Mouse (Mus musculus): ENCODE data around the gene Fchsd2. TPM values are rescaled to one million over a fixed set of nuclear protein-coding genes. Genes with fewer than 3 reads are reported as not detected.

The Fchsd2 gene
- polyA plus RNA-seq, 1 experiment from 2014 or later, result 20.4 TPM

DNA sequence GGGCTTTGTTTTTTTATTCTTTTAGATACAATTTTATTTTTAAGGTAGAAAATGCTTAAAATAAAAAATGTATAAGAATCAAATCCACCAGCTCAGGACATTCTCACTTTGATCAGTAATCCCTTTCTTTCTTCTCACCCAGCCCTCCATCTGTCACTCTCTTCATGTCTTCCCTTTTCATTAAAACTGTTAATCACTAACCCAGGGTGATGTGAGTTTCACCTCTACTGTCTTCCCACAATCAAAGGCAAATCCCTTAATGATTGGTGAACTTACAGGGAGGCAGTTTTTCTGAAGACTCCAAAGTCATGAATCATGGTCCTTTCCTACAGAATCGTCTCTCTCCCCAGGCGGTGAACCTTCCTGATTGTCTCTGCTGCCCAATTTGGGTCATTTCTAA is 124.1 kb downstream of the Fchsd2 start:
- Histone ChIP-seq H3K4me2 (no peak overlapping the region), H3K4me1 (ENCODE audit: control insufficient read depth, insufficient read depth, low read length) (no peaks in the 10 kb centered on the region), H3K9me3 (replicated peaks; ENCODE audit: control insufficient read depth, low read length) (no peaks in the 10 kb centered on the region), H3K27me3 (ENCODE audit: control insufficient read depth, insufficient read depth, low read length) (no peaks in the 10 kb centered on the region), H3K9ac (ENCODE audit: low read depth, low read length) (no peak overlapping the region), H3K4me3 (ENCODE audit: low read depth, low read length) (no peak overlapping the region), H3K36me3 (ENCODE audit: control insufficient read depth, insufficient read depth, low read length) (no peaks in the 10 kb centered on the region), H3K27ac (ENCODE audit: low read depth, low read length) (no peak overlapping the region)
- 83% methylated on average over 2 of the region's 2 CpGs for WGBS (ENCODE audit: insufficient replicate concordance)
- ATAC-seq (replicated peaks; ENCODE audit: insufficient number of reproducible peaks, low FRiP score, low TSS enrichment), result no peak

DNA sequence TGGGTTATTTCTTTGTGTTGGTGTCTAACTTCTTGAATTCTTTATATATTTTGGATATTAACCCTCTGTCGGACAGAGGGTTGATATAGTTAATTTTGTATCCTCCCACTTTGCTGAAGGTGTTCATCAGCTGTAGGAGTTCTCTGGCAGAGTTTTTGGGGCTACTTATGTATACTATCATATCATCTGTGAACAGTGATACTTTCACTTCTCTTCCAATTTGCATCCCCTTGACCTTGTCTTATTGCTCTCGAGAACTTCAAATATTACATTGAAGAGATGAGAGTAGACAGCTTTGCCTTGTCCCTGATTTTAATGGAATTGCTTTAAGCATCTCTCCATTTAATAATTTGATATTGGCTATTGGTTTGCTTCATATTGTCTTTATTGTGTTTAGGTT is 130.8 kb downstream of the Fchsd2 start:
- H3K4me2 ChIP-seq, result no peak overlapping the region
- no peak overlapping the region for H3K27ac ChIP-seq (ENCODE audit: low read depth, low read length)
- no peak overlapping the region for H3K9ac ChIP-seq (ENCODE audit: low read depth, low read length)
- 83% methylated on average over 2 of the region's 2 CpGs for WGBS (ENCODE audit: insufficient replicate concordance)
- H3K4me3 ChIP-seq (ENCODE audit: low read depth, low read length), result no peak overlapping the region
- no peaks in the 10 kb centered on the region for H3K4me1 ChIP-seq (ENCODE audit: control insufficient read depth, insufficient read depth, low read length)
- H3K9me3 ChIP-seq (replicated peaks; ENCODE audit: control insufficient read depth, low read length), result no peaks in the 10 kb centered on the region
- ATAC-seq (replicated peaks; ENCODE audit: insufficient number of reproducible peaks, low FRiP score, low TSS enrichment), result no peak
- H3K27me3 ChIP-seq (ENCODE audit: control insufficient read depth, insufficient read depth, low read length), result no peaks in the 10 kb centered on the region
- no peaks in the 10 kb centered on the region for H3K36me3 ChIP-seq (ENCODE audit: control insufficient read depth, insufficient read depth, low read length)

DNA sequence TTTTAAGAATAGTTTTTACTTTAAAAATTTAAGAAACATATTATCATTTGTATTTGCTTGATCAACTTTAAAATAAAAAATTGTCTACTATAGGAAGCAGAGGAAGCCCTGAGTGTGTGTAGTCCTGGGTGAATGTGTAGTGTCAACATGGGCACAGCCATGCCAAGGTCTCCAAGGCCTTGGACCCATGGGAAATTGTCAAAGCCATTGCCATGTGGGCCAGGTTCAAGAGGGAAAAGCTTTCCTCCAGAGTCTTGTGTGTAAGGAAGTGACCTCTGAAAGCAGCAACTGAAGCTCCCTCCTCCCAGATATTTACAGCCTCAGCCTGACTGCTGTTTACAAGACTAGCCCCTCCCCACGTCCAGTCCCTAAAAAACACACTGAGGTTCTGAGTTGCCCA is 136.7 kb downstream of the Fchsd2 start:
- H3K9me3 ChIP-seq (replicated peaks; ENCODE audit: control insufficient read depth, low read length), result no peaks in the 10 kb centered on the region
- H3K4me2 ChIP-seq, result no peak overlapping the region
- ATAC-seq (replicated peaks; ENCODE audit: insufficient number of reproducible peaks, low FRiP score, low TSS enrichment), result no peak
- H3K36me3 ChIP-seq (ENCODE audit: control insufficient read depth, insufficient read depth, low read length), result no peaks in the 10 kb centered on the region
- H3K27ac ChIP-seq (ENCODE audit: low read depth, low read length), result no peak overlapping the region
- 60% methylated on average over 1 of the region's 1 CpGs for WGBS (ENCODE audit: insufficient replicate concordance)
- no peaks in the 10 kb centered on the region for H3K27me3 ChIP-seq (ENCODE audit: control insufficient read depth, insufficient read depth, low read length)
- no peak overlapping the region for H3K4me3 ChIP-seq (ENCODE audit: low read depth, low read length)
- no peak overlapping the region for H3K9ac ChIP-seq (ENCODE audit: low read depth, low read length)
- H3K4me1 ChIP-seq (ENCODE audit: control insufficient read depth, insufficient read depth, low read length), result 0 out of 2 replicates have a peak, but pooled peaks cover 3% of the 10 kb centered on the region

DNA sequence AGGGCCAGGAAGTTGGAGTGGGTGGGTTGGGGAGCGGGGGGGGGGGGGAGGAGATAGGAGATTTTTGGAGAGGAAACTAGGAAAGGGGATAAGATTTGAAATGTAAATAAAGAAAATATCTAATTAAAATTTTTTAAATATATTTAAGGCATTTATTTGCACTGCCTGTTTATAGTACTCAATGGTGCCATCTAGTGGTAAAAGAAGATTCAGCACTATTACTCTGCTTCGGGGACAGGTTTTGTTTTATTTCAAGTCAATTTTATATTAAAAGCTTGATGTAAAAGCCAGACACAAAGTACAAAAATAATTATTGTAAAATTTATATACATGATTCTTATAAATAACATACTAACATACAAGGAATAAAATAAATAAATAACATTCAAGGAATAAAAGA is 138.8 kb downstream of the Fchsd2 start:
- ATAC-seq (replicated peaks; ENCODE audit: insufficient number of reproducible peaks, low FRiP score, low TSS enrichment), result no peak

DNA sequence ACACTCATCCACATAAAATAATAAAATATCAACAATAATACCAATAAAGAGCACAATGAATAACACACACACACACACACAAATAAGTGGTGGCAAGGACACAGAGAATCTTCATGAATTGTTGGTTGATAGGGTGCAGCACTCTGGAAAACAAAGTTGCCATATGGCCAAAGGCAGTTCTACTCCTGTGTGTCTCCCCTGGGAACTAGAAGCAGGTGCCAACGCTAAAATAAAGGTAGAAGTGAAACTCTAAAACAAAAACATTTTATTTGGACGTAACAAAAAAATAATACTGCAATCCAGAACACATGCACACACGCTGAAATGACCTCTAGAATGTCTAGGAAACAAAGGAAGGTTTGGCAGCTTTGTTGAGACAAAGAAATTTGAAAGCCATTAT is 140.1 kb downstream of the Fchsd2 start:
- Histone ChIP-seq H3K27me3 (ENCODE audit: control insufficient read depth, insufficient read depth, low read length) (no peaks in the 10 kb centered on the region), H3K27ac (ENCODE audit: low read depth, low read length) (no peak overlapping the region), H3K4me2 (no peak overlapping the region), H3K4me1 (ENCODE audit: control insufficient read depth, insufficient read depth, low read length) (0 out of 2 replicates have a peak, but pooled peaks cover 3% of the 10 kb centered on the region), H3K4me3 (ENCODE audit: low read depth, low read length) (no peak overlapping the region), H3K36me3 (ENCODE audit: control insufficient read depth, insufficient read depth, low read length) (no peaks in the 10 kb centered on the region), H3K9me3 (replicated peaks; ENCODE audit: control insufficient read depth, low read length) (no peaks in the 10 kb centered on the region), H3K9ac (ENCODE audit: low read depth, low read length) (no peak overlapping the region)
- WGBS (ENCODE audit: insufficient replicate concordance), result 79% methylated on average over 3 of the region's 3 CpGs
- ATAC-seq (replicated peaks; ENCODE audit: insufficient number of reproducible peaks, low FRiP score, low TSS enrichment), result no peak

More for the DNA sequence above, 138.8 kb downstream of the Fchsd2 start:
- Histone ChIP-seq H3K36me3 (ENCODE audit: control insufficient read depth, insufficient read depth, low read length) (no peaks in the 10 kb centered on the region), H3K9me3 (replicated peaks; ENCODE audit: control insufficient read depth, low read length) (no peaks in the 10 kb centered on the region), H3K27me3 (ENCODE audit: control insufficient read depth, insufficient read depth, low read length) (no peaks in the 10 kb centered on the region), H3K4me3 (ENCODE audit: low read depth, low read length) (no peak overlapping the region), H3K27ac (ENCODE audit: low read depth, low read length) (no peak overlapping the region), H3K9ac (ENCODE audit: low read depth, low read length) (no peak overlapping the region), H3K4me1 (ENCODE audit: control insufficient read depth, insufficient read depth, low read length) (0 out of 2 replicates have a peak, but pooled peaks cover 3% of the 10 kb centered on the region), H3K4me2 (no peak overlapping the region)
- 40% methylated on average over 2 of the region's 2 CpGs for WGBS (ENCODE audit: insufficient replicate concordance)

DNA sequence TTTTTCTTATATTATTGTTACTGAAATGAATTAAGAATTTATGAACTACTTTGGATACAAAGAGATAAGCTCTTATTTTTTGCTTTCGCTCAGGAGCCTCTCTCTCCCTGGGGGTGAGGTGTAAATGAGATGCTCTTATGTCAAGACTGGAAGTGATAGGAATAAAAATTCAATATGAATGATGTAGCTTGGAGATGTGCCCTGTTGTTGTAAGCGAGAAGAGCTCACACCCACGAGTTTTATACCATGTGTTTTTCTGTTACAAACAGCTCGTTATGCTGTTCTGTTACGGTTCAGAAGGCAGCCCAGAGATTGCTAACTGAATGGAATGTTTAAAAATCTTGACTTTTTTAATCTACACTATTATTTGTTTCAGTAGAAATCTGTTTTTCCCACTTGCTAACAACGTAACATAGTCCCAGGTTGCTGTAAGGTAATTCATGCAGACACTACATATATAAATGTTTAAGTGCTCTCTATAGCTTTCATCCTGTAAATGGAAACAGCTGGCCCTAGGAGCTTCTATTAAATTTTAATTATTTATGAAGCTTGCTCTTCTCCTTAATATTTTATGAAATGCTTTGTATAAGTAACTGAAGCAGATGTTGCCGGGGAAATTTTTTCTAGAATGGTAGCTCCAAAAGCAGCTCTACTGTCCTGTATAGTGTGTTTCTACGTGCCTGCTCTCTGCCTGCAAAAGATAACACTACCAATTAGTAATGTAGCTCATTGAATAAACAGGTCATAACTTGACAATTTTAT is 144.2 kb downstream of the Fchsd2 start:
- Histone ChIP-seq H3K27ac (ENCODE audit: low read depth, low read length) (no peak overlapping the region), H3K4me1 (ENCODE audit: control insufficient read depth, insufficient read depth, low read length) (no peaks in the 10 kb centered on the region), H3K4me2 (no peak overlapping the region), H3K9me3 (replicated peaks; ENCODE audit: control insufficient read depth, low read length) (no peaks in the 10 kb centered on the region), H3K27me3 (ENCODE audit: control insufficient read depth, insufficient read depth, low read length) (no peaks in the 10 kb centered on the region), H3K9ac (ENCODE audit: low read depth, low read length) (no peak overlapping the region), H3K36me3 (ENCODE audit: control insufficient read depth, insufficient read depth, low read length) (no peaks in the 10 kb centered on the region), H3K4me3 (ENCODE audit: low read depth, low read length) (no peak overlapping the region)
- 88% methylated on average over 8 of the region's 8 CpGs for WGBS (ENCODE audit: insufficient replicate concordance)
- ATAC-seq (replicated peaks; ENCODE audit: insufficient number of reproducible peaks, low FRiP score, low TSS enrichment), result no peak

DNA sequence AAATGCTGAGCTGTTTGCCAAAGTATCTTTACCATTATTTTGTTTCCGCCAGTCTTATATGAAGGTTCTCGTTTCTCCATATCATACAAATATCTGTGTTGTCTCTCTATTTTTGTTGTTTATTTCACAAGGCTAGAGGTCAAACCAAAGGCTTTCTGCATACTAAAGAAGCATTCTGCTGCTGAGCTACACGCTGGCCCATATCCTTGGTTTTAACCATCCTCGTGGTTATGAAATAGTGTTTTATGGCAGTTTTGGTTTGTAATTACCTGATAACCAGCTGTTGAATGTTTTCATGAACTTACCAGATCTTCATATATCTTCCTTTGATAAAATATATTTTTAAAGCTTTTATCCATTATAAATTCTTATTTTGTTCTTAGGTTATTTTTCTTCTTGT is 156.1 kb downstream of the Fchsd2 start:
- Histone ChIP-seq H3K27me3 (ENCODE audit: control insufficient read depth, insufficient read depth, low read length) (no peaks in the 10 kb centered on the region), H3K4me2 (no peak overlapping the region), H3K4me3 (ENCODE audit: low read depth, low read length) (no peak overlapping the region), H3K9ac (ENCODE audit: low read depth, low read length) (no peak overlapping the region), H3K36me3 (ENCODE audit: control insufficient read depth, insufficient read depth, low read length) (0 out of 2 replicates have a peak, but pooled peaks cover 2% of the 10 kb centered on the region), H3K9me3 (replicated peaks; ENCODE audit: control insufficient read depth, low read length) (no peaks in the 10 kb centered on the region), H3K4me1 (ENCODE audit: control insufficient read depth, insufficient read depth, low read length) (no peaks in the 10 kb centered on the region), H3K27ac (ENCODE audit: low read depth, low read length) (no peak overlapping the region)
- 85% methylated on average over 4 of the region's 4 CpGs for WGBS (ENCODE audit: insufficient replicate concordance)
- no peak for ATAC-seq (replicated peaks; ENCODE audit: insufficient number of reproducible peaks, low FRiP score, low TSS enrichment)

DNA sequence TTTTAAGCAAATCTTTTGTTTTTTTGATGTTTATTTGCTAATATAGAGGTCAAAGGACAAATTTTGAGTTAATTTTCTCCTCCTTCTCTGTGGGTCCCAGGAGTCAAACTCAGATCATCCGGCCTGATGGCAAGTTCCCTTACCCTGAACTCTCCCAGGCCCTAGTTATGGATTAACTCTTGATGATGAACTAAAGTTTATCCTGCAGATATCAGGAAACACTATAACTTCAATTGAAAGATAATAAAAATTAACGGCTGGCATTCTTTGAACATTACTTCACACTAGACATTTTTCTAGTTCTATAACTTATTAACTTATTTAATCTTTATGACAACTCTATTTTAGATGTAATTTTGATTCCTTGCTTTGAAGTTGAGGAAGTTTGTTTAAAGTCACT is 156.5 kb downstream of the Fchsd2 start:
- Histone ChIP-seq H3K4me1 (ENCODE audit: control insufficient read depth, insufficient read depth, low read length) (no peaks in the 10 kb centered on the region), H3K36me3 (ENCODE audit: control insufficient read depth, insufficient read depth, low read length) (0 out of 2 replicates have a peak, but pooled peaks cover 2% of the 10 kb centered on the region), H3K9me3 (replicated peaks; ENCODE audit: control insufficient read depth, low read length) (no peaks in the 10 kb centered on the region), H3K9ac (ENCODE audit: low read depth, low read length) (no peak overlapping the region), H3K4me3 (ENCODE audit: low read depth, low read length) (no peak overlapping the region), H3K4me2 (no peak overlapping the region), H3K27ac (ENCODE audit: low read depth, low read length) (no peak overlapping the region), H3K27me3 (ENCODE audit: control insufficient read depth, insufficient read depth, low read length) (no peaks in the 10 kb centered on the region)
- no peak for ATAC-seq (replicated peaks; ENCODE audit: insufficient number of reproducible peaks, low FRiP score, low TSS enrichment)
- WGBS (ENCODE audit: insufficient replicate concordance), result 70% methylated on average over 2 of the region's 2 CpGs

DNA sequence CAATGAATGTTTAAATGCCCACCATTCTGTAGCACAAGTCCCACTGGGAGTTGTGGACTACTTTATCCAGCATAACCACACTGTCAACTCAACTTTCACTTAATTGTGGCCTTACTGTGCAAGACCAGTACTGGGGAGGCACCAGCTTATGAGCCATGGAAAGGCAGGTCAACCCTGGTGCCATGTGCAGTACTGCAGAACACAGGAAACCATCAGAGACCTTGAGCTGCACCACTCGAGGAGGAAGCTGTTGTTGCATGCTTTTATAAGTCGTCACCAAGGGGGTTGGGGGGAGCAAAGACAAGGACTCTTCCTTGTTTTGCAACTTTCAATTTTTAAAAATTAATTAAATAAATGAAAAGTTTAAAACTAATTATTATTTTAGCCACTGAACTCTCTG is 160.4 kb downstream of the Fchsd2 start:
- Histone ChIP-seq H3K36me3 (ENCODE audit: control insufficient read depth, insufficient read depth, low read length) (0 out of 2 replicates have a peak, but pooled peaks cover 2% of the 10 kb centered on the region), H3K27ac (ENCODE audit: low read depth, low read length) (no peak overlapping the region), H3K4me3 (ENCODE audit: low read depth, low read length) (no peak overlapping the region), H3K9me3 (replicated peaks; ENCODE audit: control insufficient read depth, low read length) (no peaks in the 10 kb centered on the region), H3K27me3 (ENCODE audit: control insufficient read depth, insufficient read depth, low read length) (no peaks in the 10 kb centered on the region), H3K9ac (ENCODE audit: low read depth, low read length) (no peak overlapping the region), H3K4me2 (no peak overlapping the region), H3K4me1 (ENCODE audit: control insufficient read depth, insufficient read depth, low read length) (no peaks in the 10 kb centered on the region)
- 65% methylated on average over 2 of the region's 2 CpGs for WGBS (ENCODE audit: insufficient replicate concordance)
- no peak for ATAC-seq (replicated peaks; ENCODE audit: insufficient number of reproducible peaks, low FRiP score, low TSS enrichment)

Data from heart, embryonic 11.5 days (tissue).